Mouse (Mus musculus): ENCODE data around the gene Gstm1. TPM values are rescaled to one million over a fixed set of nuclear protein-coding genes. Genes with fewer than 3 reads are reported as not detected.

Gene Gstm1
- polyA plus RNA-seq (2012): 1,063 and 2,187 TPM in 2 replicates

DNA sequence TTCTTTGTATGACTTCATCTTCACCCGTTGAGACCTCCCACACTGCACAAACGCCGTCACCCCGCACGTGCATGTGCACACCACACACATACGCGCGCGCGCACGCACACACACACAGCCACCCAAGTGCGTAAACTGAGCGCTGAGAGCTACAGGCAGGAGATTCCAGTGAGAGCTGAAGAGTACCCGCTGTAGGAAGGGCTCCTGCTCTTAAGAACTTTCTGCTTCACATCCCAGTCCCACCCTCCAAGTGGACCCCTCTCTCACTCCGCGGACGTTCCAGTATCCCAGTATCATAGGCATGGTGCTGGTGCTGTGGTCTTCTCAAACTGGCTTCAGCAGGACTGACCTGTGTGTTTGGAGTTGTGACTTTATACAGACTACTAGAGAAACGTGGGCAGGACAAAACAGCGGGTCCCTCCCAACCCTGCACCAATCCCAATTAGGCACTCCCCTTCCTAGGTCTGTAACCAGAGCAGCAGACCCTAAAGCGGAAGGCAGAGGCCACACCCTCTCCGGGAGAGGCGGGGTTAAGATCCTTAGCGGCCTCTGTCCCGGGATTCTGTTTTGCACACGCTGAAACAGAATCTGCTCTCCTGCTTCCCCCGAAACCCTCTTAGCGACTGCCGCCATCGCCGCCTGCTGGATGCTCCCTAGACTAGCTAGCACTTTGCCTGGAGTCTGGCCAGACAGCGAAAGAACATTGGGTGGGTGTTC lies at the start of gene Gstm1:
TSS of gene Gstm1 (minus strand) at position 501 of the 717 bp plus-strand sequence.

DNA sequence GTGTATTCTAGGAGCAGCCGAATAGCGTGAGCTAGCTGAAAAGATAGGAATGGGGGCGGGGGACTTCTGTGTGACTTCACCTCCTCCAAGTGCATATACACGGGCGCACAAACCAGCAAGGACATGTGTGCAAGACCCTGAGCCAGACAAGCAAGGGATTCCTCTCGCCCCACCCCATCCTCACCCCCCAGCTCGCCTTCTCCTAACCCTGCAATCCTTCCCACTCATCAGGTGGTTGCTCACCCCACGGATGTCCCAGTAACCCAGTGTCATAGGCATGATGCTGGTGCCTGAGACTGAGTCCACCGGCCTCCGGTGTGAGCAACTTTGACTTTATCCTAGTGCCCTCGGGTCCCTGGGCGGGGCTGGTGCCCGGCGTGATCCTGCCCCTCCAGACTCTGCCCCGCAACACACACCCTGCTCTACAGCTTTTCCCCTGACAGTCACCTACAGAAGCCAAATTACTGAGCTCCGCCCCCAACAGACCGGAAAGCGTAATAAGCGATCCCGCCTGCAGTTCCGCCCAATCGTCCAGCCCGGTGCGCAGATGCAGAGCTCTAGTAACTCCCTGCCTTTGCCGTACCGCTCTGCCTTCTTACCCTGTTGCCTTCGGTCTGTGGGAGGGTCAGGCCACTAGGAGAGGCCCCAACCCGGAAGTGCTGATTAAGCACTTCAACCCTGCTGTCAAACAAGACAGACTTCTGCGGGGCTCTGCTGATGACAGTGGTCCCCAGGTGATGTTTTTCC lies 26.8 kb upstream of the Gstm1 start, which contains the start of gene Gstm4:
TSS of gene Gstm4 (minus strand) at position 501 of the 747 bp plus-strand sequence.

DNA sequence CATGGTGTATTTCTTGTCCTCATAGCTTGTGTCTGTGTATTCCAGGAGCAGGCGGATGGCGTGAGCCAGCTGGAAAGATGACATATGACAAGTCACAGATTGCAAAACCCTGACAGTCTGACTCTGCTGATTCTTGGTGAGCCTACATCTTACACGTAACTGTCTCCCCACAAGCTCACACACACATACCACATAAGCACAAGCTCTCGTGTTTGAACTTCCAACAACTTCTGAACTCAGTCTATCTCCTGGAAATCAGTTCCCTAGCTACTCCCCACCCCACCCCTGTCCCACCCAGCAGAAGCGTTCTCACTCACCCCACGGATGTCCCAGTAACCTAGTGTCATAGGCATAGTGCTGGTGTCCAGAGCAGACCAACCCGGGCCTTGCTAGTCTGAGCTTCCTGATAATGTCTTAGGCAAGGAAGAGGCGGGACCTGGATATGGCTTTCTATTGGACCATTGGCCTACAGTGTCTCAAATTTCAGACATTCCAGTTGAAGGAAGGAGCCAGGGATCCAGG lies 31.7 kb downstream of the Gstm1 start, which contains the start of gene Gstm2:
TSS of gene Gstm2 (minus strand) at position 413 of the 522 bp plus-strand sequence.

DNA sequence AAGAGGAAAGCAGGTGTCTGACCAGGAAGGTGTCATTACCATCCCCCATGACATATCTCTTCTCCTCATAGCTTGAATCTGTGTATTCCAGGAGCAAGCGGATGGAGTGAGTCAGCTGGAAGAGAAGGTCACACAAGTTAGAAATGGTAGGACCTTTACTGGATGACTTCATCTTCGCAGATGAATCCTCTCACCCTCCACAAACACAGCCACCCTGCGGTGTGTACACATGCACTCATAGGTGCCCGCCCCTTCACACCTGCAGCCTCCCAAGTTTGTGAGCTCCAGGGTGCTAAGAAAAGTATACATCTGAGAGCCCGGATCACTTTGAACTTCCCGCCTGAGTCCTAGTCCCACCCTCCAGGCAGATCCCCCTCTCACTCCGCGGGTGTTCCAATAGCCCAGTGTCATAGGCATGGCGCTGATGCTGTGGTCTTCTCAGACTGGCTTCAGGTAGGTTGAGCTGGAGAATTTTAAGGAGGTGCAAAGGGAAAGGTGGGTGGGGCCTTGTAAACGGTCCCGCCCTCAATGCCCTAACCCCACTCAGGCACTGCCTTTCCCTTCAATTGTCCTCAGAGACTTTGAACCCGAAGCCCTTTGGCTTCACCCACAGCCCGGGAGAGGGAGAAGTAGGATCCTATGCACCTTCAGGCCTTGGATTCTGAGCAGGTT lies 48.9 kb downstream of the Gstm1 start, which contains the start of gene Gstm3:
TSS of gene Gstm3 (minus strand) at position 560 of the 672 bp plus-strand sequence.

Other genes with a start within 250 kb of the Gstm1 start
- gene Eps8l3, start 140.7 kb downstream of the Gstm1 start, polyA plus RNA-seq (2012): 0.02 TPM in 1 of 2 replicates, not detected in the other
- gene Gstm5, start 122.2 kb downstream of the Gstm1 start, polyA plus RNA-seq (2012): 2.8 and 4.2 TPM in 2 replicates
- 0.64 and 0.97 TPM in 2 replicates for gene Gstm7, start 86.2 kb downstream of the Gstm1 start, polyA plus RNA-seq (2012)
- not detected in 2 replicates for gene Gstm6, start 74.2 kb downstream of the Gstm1 start, polyA plus RNA-seq (2012)
- not detected in 2 replicates for gene Gstm3, start 48.7 kb downstream of the Gstm1 start, polyA plus RNA-seq (2012)
- 0.16 and 0.23 TPM in 2 replicates for gene Gstm2, start 31.5 kb downstream of the Gstm1 start, polyA plus RNA-seq (2012)
- 2.9 and 4.4 TPM in 2 replicates for gene Gstm4, start 26.9 kb upstream of the Gstm1 start, polyA plus RNA-seq (2012)
- gene Ampd2, start 68.7 kb upstream of the Gstm1 start, polyA plus RNA-seq (2012): 238 and 248 TPM in 2 replicates
- gene Gnat2, start 74.8 kb upstream of the Gstm1 start, polyA plus RNA-seq (2012): 0.36 and 1.00 TPM in 2 replicates
- gene Gnai3, start 128.2 kb upstream of the Gstm1 start, polyA plus RNA-seq (2012): 16.4 and 17.1 TPM in 2 replicates
- not detected in 2 replicates for gene Gpr61, start 136.9 kb upstream of the Gstm1 start, polyA plus RNA-seq (2012)
- 3.5 and 4.2 TPM in 2 replicates for gene Amigo1, start 168.4 kb upstream of the Gstm1 start, polyA plus RNA-seq (2012)
- 6.5 and 6.8 TPM in 2 replicates for gene Cyb561d1, start 183.2 kb upstream of the Gstm1 start, polyA plus RNA-seq (2012)
- gene Atxn7l2, start 193.0 kb upstream of the Gstm1 start, polyA plus RNA-seq (2012): 35.0 and 51.9 TPM in 2 replicates
- 0.16 TPM in 1 of 2 replicates, not detected in the other for gene Sypl2, start 208.7 kb upstream of the Gstm1 start, polyA plus RNA-seq (2012)
- gene Psma5, start 239.0 kb upstream of the Gstm1 start, polyA plus RNA-seq (2012): 4.4 and 5.0 TPM in 2 replicates